Mouse (Mus musculus): Measurements from ENCODE around the gene Xxylt1. TPM values are rescaled to one million over a fixed set of nuclear protein-coding genes. Genes with fewer than 3 reads are reported as not detected.

The Xxylt1 gene
- polyA plus RNA-seq, 1 experiment, result 2.7 TPM

GRCm38 (mm10) chr16:31060226-31060625, 21.0 kb downstream of the Xxylt1 start:
- WGBS, result 91% methylated on average over 3 of the region's 3 CpGs
- H3K27ac ChIP-seq (ENCODE audit: control insufficient read depth, insufficient read depth, low read depth, low read length, poor library complexity), result no peak overlapping the region
- TF ChIP-seq CTCF (IDR thresholded peaks at IDR 0.05; ENCODE audit: control insufficient read depth, insufficient read depth, low read length) (no peak), POLR2A (IDR thresholded peaks at IDR 0.05; ENCODE audit: borderline replicate concordance, control insufficient read depth, low read depth, low read length) (no peak)
- peaks cover under 1% of the 10 kb centered on the region for H3K4me1 ChIP-seq (ENCODE audit: control insufficient read depth, insufficient read depth, low read length)
- H3K4me3 ChIP-seq (replicated peaks; ENCODE audit: control insufficient read depth, low read depth, low read length), result no peak overlapping the region

GRCm38 (mm10) chr16:31059730-31060129, 21.5 kb downstream of the Xxylt1 start:
- 84% methylated on average over 4 of the region's 4 CpGs for WGBS
- no peak overlapping the region for H3K4me3 ChIP-seq (replicated peaks; ENCODE audit: control insufficient read depth, low read depth, low read length)
- no peaks in the 10 kb centered on the region; the same call in 1 of the 2 replicates for H3K4me1 ChIP-seq (ENCODE audit: control insufficient read depth, insufficient read depth, low read length)
- TF ChIP-seq POLR2A (IDR thresholded peaks at IDR 0.05; ENCODE audit: borderline replicate concordance, control insufficient read depth, low read depth, low read length), result no peak
- no peak for TF ChIP-seq CTCF (IDR thresholded peaks at IDR 0.05; ENCODE audit: control insufficient read depth, insufficient read depth, low read length)
- H3K27ac ChIP-seq (ENCODE audit: control insufficient read depth, insufficient read depth, low read depth, low read length, poor library complexity), result no peak overlapping the region

- Histone ChIP-seq H3K4me1 (ENCODE audit: control insufficient read depth, insufficient read depth, low read length) (no peaks in the 10 kb centered on the region), H3K27ac (ENCODE audit: control insufficient read depth, insufficient read depth, low read depth, low read length, poor library complexity) (no peak overlapping the region), H3K4me3 (replicated peaks; ENCODE audit: control insufficient read depth, low read depth, low read length) (no peak overlapping the region)
- WGBS, result 78% methylated on average over 6 of the region's 6 CpGs
- TF ChIP-seq CTCF (IDR thresholded peaks at IDR 0.05; ENCODE audit: control insufficient read depth, insufficient read depth, low read length) (no peak), POLR2A (IDR thresholded peaks at IDR 0.05; ENCODE audit: borderline replicate concordance, control insufficient read depth, low read depth, low read length) (no peak)
Observed at GRCm38 (mm10) chr16:31052812-31053211, 28.4 kb downstream of the Xxylt1 start.

GRCm38 (mm10) chr16:31052177-31052726, 29.0 kb downstream of the Xxylt1 start:
- WGBS, result 65% methylated on average over 7 of the region's 7 CpGs
- H3K27ac ChIP-seq (ENCODE audit: control insufficient read depth, insufficient read depth, low read depth, low read length, poor library complexity), result no peak overlapping the region
- H3K4me3 ChIP-seq (replicated peaks; ENCODE audit: control insufficient read depth, low read depth, low read length), result no peak overlapping the region
- no peak for TF ChIP-seq CTCF (IDR thresholded peaks at IDR 0.05; ENCODE audit: control insufficient read depth, insufficient read depth, low read length)
- TF ChIP-seq POLR2A (IDR thresholded peaks at IDR 0.05; ENCODE audit: borderline replicate concordance, control insufficient read depth, low read depth, low read length), result no peak
- no peaks in the 10 kb centered on the region; the same call in 1 of the 2 replicates for H3K4me1 ChIP-seq (ENCODE audit: control insufficient read depth, insufficient read depth, low read length)

GRCm38 (mm10) chr16:31050701-31051100, 30.5 kb downstream of the Xxylt1 start:
- TF ChIP-seq POLR2A (IDR thresholded peaks at IDR 0.05; ENCODE audit: borderline replicate concordance, control insufficient read depth, low read depth, low read length) (no peak), CTCF (IDR thresholded peaks at IDR 0.05; ENCODE audit: control insufficient read depth, insufficient read depth, low read length) (no peak)

GRCm38 (mm10) chr16:31048194-31048593, 33.0 kb downstream of the Xxylt1 start:
- Histone ChIP-seq H3K4me1 (ENCODE audit: control insufficient read depth, insufficient read depth, low read length) (no peaks in the 10 kb centered on the region; the same call in 1 of the 2 replicates), H3K27ac (ENCODE audit: control insufficient read depth, insufficient read depth, low read depth, low read length, poor library complexity) (peak overlapping the region; percentile 22; the same call in 1 of the 2 replicates), H3K4me3 (replicated peaks; ENCODE audit: control insufficient read depth, low read depth, low read length) (no peak overlapping the region)
- TF ChIP-seq POLR2A (IDR thresholded peaks at IDR 0.05; ENCODE audit: borderline replicate concordance, control insufficient read depth, low read depth, low read length) (no peak), CTCF (IDR thresholded peaks at IDR 0.05; ENCODE audit: control insufficient read depth, insufficient read depth, low read length) (no peak)
- WGBS, result 72% methylated on average over 6 of the region's 6 CpGs

More at GRCm38 (mm10) chr16:31050701-31051100, 30.5 kb downstream of the Xxylt1 start:
- WGBS, result 78% methylated on average over 7 of the region's 7 CpGs
- Histone ChIP-seq H3K27ac (ENCODE audit: control insufficient read depth, insufficient read depth, low read depth, low read length, poor library complexity) (no peak overlapping the region), H3K4me1 (ENCODE audit: control insufficient read depth, insufficient read depth, low read length) (no peaks in the 10 kb centered on the region; the same call in 1 of the 2 replicates), H3K4me3 (replicated peaks; ENCODE audit: control insufficient read depth, low read depth, low read length) (no peak overlapping the region)

- TF ChIP-seq CTCF (IDR thresholded peaks at IDR 0.05; ENCODE audit: control insufficient read depth, insufficient read depth, low read length), result no peak
- TF ChIP-seq POLR2A (IDR thresholded peaks at IDR 0.05; ENCODE audit: borderline replicate concordance, control insufficient read depth, low read depth, low read length), result no peak
- Histone ChIP-seq H3K4me3 (replicated peaks; ENCODE audit: control insufficient read depth, low read depth, low read length) (no peak overlapping the region), H3K27ac (ENCODE audit: control insufficient read depth, insufficient read depth, low read depth, low read length, poor library complexity) (no peak overlapping the region), H3K4me1 (ENCODE audit: control insufficient read depth, insufficient read depth, low read length) (no peaks in the 10 kb centered on the region; the same call in 1 of the 2 replicates)
- WGBS, result 79% methylated on average over 10 of the region's 10 CpGs
Observed at GRCm38 (mm10) chr16:31047186-31047898, 33.9 kb downstream of the Xxylt1 start.

- WGBS, result 44% methylated on average over 14 of the region's 14 CpGs
- Histone ChIP-seq H3K4me3 (replicated peaks; ENCODE audit: control insufficient read depth, low read depth, low read length) (no peak overlapping the region), H3K4me1 (ENCODE audit: control insufficient read depth, insufficient read depth, low read length) (no peaks in the 10 kb centered on the region; the same call in 1 of the 2 replicates), H3K27ac (ENCODE audit: control insufficient read depth, insufficient read depth, low read depth, low read length, poor library complexity) (peak overlapping the region; percentile 22; the same call in 1 of the 2 replicates)
- no peak for TF ChIP-seq CTCF (IDR thresholded peaks at IDR 0.05; ENCODE audit: control insufficient read depth, insufficient read depth, low read length)
- TF ChIP-seq POLR2A (IDR thresholded peaks at IDR 0.05; ENCODE audit: borderline replicate concordance, control insufficient read depth, low read depth, low read length), result no peak
Observed at GRCm38 (mm10) chr16:31046217-31046659, 35.0 kb downstream of the Xxylt1 start.
